Mouse (Mus musculus) neural tube, embryonic 14.5 days (tissue): ENCODE data around the gene Cage1. TPM values are rescaled to one million over a fixed set of nuclear protein-coding genes. Genes with fewer than 3 reads are reported as not detected.

Experiments used
- ATAC-seq: fragments of 200-750 bp; cut with Nextera tagmentation; 2 replicates; pipeline ENCODE4 v1.8.0; 2017; ENCODE audit warnings: low read depth, mild to moderate bottlenecking, moderate TSS enrichment, moderate library complexity
- H3K27ac ChIP-seq: fragments of 300-500 bp; sonication (generic); 2 replicates; pipeline ENCODE4 v1.5.1; 2014; ENCODE audit warnings: low read depth, mild to moderate bottlenecking, control low read depth, low read length, moderate library complexity, mixed read lengths
- H3K27me3 ChIP-seq: fragments of 300-500 bp; sonication (generic); 2 replicates; pipeline ENCODE4 v1.6.1; 2014; ENCODE audit warnings: low read length; ENCODE audit not compliant: control insufficient read depth, insufficient read depth
- H3K36me3 ChIP-seq: fragments of 300-500 bp; sonication (generic); 2 replicates; pipeline ENCODE4 v1.6.1; 2014; ENCODE audit warnings: low read length, mixed read lengths; ENCODE audit not compliant: control insufficient read depth, insufficient read depth
- H3K4me1 ChIP-seq: fragments of 300-500 bp; sonication (generic); 2 replicates; pipeline ENCODE4 v1.6.1; 2014; ENCODE audit warnings: low read length; ENCODE audit not compliant: control insufficient read depth, insufficient read depth
- H3K4me2 ChIP-seq: fragments of 300-500 bp; sonication (generic); 2 replicates; pipeline ENCODE4 v1.6.1; 2014; ENCODE audit warnings: mild to moderate bottlenecking, low read depth, low read length, control low read depth
- H3K4me3 ChIP-seq: fragments of 300-500 bp; sonication (generic); 2 replicates; pipeline ENCODE4 v1.5.1; 2014; ENCODE audit warnings: low read depth, low read length, control low read depth, mixed read lengths
- H3K9ac ChIP-seq: fragments of 300-500 bp; sonication (generic); replicated peaks from 2 replicates; pipeline ENCODE4 v1.6.1; 2014; ENCODE audit warnings: low read depth, mild to moderate bottlenecking, control low read depth, low read length, mixed read lengths
- H3K9me3 ChIP-seq: fragments of 300-500 bp; sonication (generic); 2 replicates; pipeline ENCODE4 v1.6.1; 2016; ENCODE audit warnings: low read length; ENCODE audit not compliant: control insufficient read depth
- WGBS: fragments of 180-500 bp; shearing (Covaris S2); extraction: QIAGEN DNeasy Blood & Tissue Kit; methylation state at CpG from one replicate; pipeline ENCODE4 v1.1.7; 2014; 5-methylcytosine and 5-hydroxymethylcytosine counted together
- microRNA-seq: library from miRNA; unstranded; fragments of <30 nt; microRNA quantifications from one replicate; pipeline ENCODE4, GENCODE M21; 2016
- polyA plus RNA-seq: library from polyadenylated mRNA; unstranded; fragments of >200 nt; fragmentation: Nextera tagmentation; extraction: Ambion mirVana; gene quantifications from 2 replicates; pipeline ENCODE4 v1.2.1, GENCODE M21; 2014

The Cage1 gene
- polyA plus RNA-seq, 1 experiment from 2014 or later = 2.7 TPM

DNA sequence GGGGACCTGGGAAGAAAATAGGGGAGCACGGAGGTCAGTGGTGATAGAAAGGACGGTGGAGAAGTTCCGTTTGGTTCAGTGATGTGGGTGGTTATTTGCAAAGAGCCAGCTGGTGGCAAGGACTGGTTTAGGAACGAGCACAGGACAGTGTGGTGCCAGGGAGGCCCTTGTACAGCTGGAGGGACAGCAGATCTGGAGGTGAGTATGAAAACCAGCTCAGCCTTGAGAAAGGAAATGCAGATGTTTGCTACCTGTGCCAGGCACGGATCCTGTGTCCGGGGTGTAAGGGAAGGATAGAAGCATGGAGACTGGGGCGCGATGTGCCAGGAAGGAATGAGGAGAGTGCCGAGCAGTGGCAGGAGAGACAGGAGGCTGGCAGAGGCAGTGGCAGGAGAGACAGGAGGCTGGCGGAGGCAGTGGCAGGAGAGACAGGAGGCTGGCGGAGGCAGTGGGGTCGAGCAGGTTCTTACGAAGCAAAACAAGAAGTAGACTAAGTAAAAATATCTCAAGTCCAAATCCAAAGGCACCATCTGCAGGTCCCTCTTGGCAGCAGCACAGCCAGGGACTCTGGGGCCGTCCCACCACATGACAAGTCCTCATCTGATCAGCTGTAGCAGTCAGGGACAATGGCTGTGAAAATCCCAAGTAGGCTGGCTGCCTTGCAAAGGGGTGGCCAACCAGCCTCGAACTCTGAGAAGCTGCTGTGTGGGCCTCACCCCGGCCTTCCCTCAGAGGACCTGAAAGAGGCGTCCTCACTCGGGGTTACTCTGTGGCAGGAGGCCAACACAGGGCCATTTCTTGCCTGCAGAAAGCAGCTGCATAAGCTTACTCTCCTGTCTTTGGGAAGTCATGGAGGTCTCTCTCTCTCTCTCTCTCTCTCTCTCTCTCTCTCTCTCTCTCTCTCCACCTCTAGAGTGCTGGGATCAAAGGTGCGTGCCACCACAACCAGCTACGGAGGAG, 72.5 kb downstream of the Cage1 start:
- peak overlapping the region; percentile 40; the same call in 1 of the 2 replicates for H3K4me2 ChIP-seq
- ATAC-seq = no peak
- no peak overlapping the region for H3K4me3 ChIP-seq
- no peak overlapping the region for H3K9ac ChIP-seq
- no peaks in the 10 kb centered on the region for H3K36me3 ChIP-seq
- H3K4me1 ChIP-seq = no peaks in the 10 kb centered on the region
- no peaks in the 10 kb centered on the region for H3K27me3 ChIP-seq
- H3K9me3 ChIP-seq = no peaks in the 10 kb centered on the region
- 45% methylated on average over 20 of the region's 20 CpGs for WGBS
- H3K27ac ChIP-seq = no peak overlapping the region

DNA sequence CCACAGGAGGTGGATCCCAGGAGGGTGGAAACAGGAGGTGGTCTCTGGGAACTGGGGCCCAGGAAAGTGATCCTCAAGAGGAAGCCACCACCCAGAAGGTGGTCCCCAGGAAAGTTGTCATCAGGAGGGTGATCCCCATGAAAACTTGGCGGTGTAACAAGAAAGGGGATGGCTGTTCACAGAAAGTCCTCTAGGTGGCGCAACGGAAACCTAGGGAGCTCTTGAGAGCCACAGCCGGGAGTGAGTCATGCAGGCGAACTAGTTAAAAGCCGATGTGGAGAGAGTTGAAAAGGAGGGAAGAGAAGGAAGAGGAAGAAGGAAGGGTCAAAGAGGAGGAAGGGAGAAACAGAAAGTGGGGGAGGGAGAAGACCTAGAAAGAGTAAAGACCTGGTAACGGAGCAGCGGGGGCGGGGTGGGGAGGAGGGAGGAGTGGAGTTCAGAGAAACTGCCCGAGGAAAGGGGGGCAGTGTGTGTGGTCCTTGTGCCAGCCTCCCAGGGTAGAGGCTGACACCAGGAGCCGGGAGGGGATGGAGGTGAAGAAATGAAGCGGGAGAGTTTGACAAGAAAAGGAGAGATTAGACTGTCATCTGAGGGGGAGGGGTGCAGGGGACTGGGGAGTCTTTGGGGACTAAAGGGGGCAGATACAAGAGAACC, 73.4 kb downstream of the Cage1 start:
- Histone ChIP-seq H3K27ac (no peak overlapping the region), H3K4me1 (no peaks in the 10 kb centered on the region), H3K9me3 (no peaks in the 10 kb centered on the region), H3K27me3 (no peaks in the 10 kb centered on the region), H3K4me3 (no peak overlapping the region), H3K9ac (no peak overlapping the region), H3K4me2 (peak overlapping the region; percentile 40; the same call in 1 of the 2 replicates), H3K36me3 (no peaks in the 10 kb centered on the region)
- WGBS = under 1% methylated on average over 12 of the region's 12 CpGs
- peak; percentile 31; the same call in 1 of the 2 replicates for ATAC-seq

DNA sequence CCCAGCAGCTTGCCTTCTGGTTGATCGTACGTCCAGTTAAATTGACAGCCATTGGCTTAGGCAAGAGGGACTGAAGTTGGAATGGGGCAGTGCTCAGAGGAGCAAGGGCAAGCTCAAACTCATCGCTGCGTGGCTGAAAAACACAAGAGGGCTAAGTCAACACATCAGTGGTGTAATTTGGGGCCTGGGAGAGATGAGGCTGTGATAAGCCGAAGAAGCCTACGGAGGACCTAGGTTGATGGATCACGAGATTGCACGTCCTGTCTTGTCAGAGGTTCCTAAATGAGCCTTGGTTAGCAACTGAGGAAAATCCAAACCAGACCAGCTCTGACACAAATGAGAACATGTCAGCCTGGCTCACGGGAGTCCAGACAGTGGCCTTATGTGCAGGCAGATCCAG, 74.3 kb downstream of the Cage1 start:
- Histone ChIP-seq H3K4me3 (no peak overlapping the region), H3K27ac (no peak overlapping the region), H3K4me2 (no peak overlapping the region), H3K9me3 (no peaks in the 10 kb centered on the region), H3K27me3 (no peaks in the 10 kb centered on the region), H3K4me1 (no peaks in the 10 kb centered on the region), H3K36me3 (no peaks in the 10 kb centered on the region), H3K9ac (no peak overlapping the region)
- 86% methylated on average over 9 of the region's 9 CpGs for WGBS
- no peak for ATAC-seq

DNA sequence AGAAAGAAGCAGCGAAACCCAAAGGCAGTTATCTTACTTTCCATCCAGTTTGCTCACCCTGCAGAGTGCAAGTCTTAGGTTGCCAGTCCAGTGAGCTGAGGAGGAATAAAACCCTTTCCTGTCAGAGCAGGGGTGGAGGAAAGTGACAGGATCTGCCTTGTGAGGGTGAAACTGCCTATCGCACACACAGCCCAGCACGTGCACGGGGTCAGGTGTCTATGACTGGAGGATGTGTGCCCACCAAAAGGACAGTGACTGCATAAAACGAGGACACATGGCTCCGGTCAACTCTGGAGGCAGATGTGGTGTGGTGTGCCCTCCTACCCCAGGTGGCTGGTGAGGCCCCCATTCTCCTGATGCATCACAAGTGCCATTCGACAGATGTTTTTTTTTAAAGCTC, 76.9 kb downstream of the Cage1 start:
- Histone ChIP-seq H3K4me1 (no peaks in the 10 kb centered on the region), H3K27ac (no peak overlapping the region), H3K4me2 (no peak overlapping the region), H3K4me3 (no peak overlapping the region), H3K9me3 (no peaks in the 10 kb centered on the region), H3K36me3 (no peaks in the 10 kb centered on the region), H3K27me3 (no peaks in the 10 kb centered on the region), H3K9ac (no peak overlapping the region)
- WGBS = 91% methylated on average over 7 of the region's 7 CpGs
- ATAC-seq = no peak

DNA sequence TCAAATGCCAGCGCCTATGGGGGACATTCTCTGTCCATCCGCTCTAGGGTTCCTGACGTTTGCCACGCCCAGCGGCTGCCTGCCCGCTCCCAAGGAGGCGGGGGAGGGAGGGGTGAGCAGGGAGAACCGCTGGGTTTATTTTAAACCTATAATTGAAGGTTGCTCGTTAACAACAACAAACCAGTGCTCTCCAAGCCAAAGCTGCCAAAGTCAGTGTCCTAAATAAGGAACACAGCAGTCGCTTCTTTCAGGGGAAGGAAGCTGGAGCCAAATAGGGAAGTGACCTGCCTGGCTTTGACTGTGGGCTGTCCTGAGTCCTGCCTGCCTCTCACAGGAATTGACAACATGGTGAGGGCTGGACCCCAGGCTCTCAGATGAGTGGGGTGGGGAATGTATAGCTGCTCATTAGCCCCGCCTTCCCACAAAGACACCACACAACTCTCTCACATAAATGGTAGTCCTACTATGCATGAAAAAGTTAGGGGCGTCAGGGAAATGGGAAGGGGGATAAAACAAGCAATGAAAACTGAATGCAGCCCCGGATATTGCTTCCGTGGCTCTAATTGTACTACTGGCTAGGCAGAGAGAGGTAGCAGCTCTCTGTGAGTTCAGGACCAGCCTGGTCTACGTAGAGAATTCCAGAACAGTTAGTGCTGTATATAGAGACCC, 77.5 kb downstream of the Cage1 start:
- no peak overlapping the region for H3K4me3 ChIP-seq
- H3K4me1 ChIP-seq = no peaks in the 10 kb centered on the region
- H3K36me3 ChIP-seq = no peaks in the 10 kb centered on the region
- no peak overlapping the region for H3K9ac ChIP-seq
- H3K4me2 ChIP-seq = no peak overlapping the region
- no peak for ATAC-seq
- H3K27ac ChIP-seq = no peak overlapping the region
- H3K27me3 ChIP-seq = no peaks in the 10 kb centered on the region
- H3K9me3 ChIP-seq = no peaks in the 10 kb centered on the region
- 77% methylated on average over 15 of the region's 15 CpGs for WGBS

DNA sequence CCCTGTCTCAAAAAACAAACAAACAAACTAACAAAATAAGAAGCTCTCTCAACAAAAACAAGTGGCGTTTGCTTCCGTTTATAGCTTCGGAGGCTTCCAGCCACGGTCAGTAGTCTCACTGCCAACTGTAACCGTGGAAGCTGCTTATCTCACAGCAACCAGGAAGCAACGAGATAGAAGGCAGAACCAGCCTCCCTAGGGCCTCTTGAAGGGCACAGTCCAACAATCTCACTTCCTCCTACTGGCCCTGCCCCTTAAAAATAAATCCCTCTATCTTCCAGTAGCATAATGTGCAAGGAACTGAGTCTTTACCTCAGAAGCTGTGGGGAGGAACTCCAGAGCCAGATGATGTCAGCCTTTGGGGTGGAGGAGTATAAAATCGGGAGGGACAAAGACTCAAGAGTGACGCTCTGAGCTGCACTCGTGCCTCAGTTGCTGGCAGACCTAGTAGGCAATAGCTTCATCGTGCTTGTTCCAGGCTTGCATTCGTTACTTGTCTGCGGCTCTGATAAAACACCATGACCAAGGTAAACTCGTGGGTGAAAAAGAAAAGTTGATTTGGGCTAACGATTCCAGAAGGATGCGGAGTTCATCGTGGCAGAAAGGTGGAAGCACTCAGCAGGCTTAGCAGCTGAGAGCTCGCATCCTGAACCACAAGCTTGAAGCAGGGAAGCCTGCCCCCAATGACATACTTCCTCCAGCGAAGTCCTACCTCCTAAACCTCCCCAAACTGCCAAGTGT, 78.2 kb downstream of the Cage1 start:
- no peaks in the 10 kb centered on the region for H3K9me3 ChIP-seq

More for the DNA sequence above, 78.2 kb downstream of the Cage1 start:
- Histone ChIP-seq H3K27ac (no peak overlapping the region), H3K36me3 (no peaks in the 10 kb centered on the region), H3K4me3 (no peak overlapping the region), H3K4me1 (no peaks in the 10 kb centered on the region), H3K4me2 (no peak overlapping the region), H3K9ac (no peak overlapping the region), H3K27me3 (no peaks in the 10 kb centered on the region)
- 92% methylated on average over 18 of the region's 18 CpGs for WGBS
- no peak for ATAC-seq

Small RNA genes lying within 50 kb of the gene (microRNA-seq; reads per million reads assigned to microRNA genes)
- not detected for gene Gm27387

Other genes with a start within 250 kb of the Cage1 start
- gene Ssr1, start 42.9 kb downstream of the Cage1 start, polyA plus RNA-seq = 53.0 and 69.3 TPM in 2 replicates
- gene Riok1, start 74 bp downstream of the Cage1 start, polyA plus RNA-seq = 54.0 and 57.5 TPM in 2 replicates
- gene Dsp, start 114.2 kb upstream of the Cage1 start, polyA plus RNA-seq = 0.08 and 0.15 TPM in 2 replicates
- gene Snrnp48, start 167.9 kb upstream of the Cage1 start, polyA plus RNA-seq = 32.9 and 34.5 TPM in 2 replicates